Mouse (Mus musculus) liver, embryonic 13.5 days (tissue): Measurements from ENCODE around the gene Myo10. TPM values are rescaled to one million over a fixed set of nuclear protein-coding genes. Genes with fewer than 3 reads are reported as not detected.
"Not testable (repeated sequence)": the region's sequence is repeated elsewhere in the genome, so short reads cannot be mapped to it uniquely, and the experiment has no call there.

Experiments
- ATAC-seq: fragments of 200-750 bp; cut with Nextera tagmentation; 2 replicates; pipeline ENCODE4 v1.8.0; 2017; ENCODE audit warnings: low read depth, mild to moderate bottlenecking, moderate number of reproducible peaks, moderate library complexity
- DNase-seq: peaks from one replicate; pipeline ENCODE4 v3.0.0; 2022
- H3K27ac ChIP-seq: fragments of 300-500 bp; sonication (generic); 2 replicates; pipeline ENCODE4 v1.5.1; 2015; ENCODE audit warnings: moderate library complexity, mild to moderate bottlenecking, inconsistent platforms
- H3K27me3 ChIP-seq: fragments of 300-500 bp; sonication (generic); 2 replicates; pipeline ENCODE4 v1.6.1; 2015; ENCODE audit warnings: mild to moderate bottlenecking, inconsistent platforms
- H3K36me3 ChIP-seq: fragments of 300-500 bp; sonication (generic); 2 replicates; pipeline ENCODE4 v1.6.1; 2015; ENCODE audit warnings: mild to moderate bottlenecking, inconsistent platforms
- H3K4me1 ChIP-seq: fragments of 300-500 bp; sonication (generic); replicated peaks from 2 replicates; pipeline ENCODE4 v1.6.1; 2015; ENCODE audit warnings: inconsistent platforms
- H3K4me2 ChIP-seq: fragments of 300-500 bp; sonication (generic); 2 replicates; pipeline ENCODE4 v1.6.1; 2015; ENCODE audit warnings: inconsistent platforms, mild to moderate bottlenecking, moderate library complexity
- H3K4me3 ChIP-seq: fragments of 300-500 bp; sonication (generic); replicated peaks from 2 replicates; pipeline ENCODE4 v1.5.1; 2015; ENCODE audit warnings: mild to moderate bottlenecking, inconsistent platforms
- H3K9ac ChIP-seq: fragments of 300-500 bp; sonication (generic); 2 replicates; pipeline ENCODE4 v1.6.1; 2015; ENCODE audit warnings: mild to moderate bottlenecking, inconsistent platforms
- H3K9me3 ChIP-seq: fragments of 300-500 bp; sonication (generic); replicated peaks from 2 replicates; pipeline ENCODE4 v1.6.1; 2016; ENCODE audit warnings: inconsistent platforms
- WGBS: fragments of 180-500 bp; shearing (Covaris S2); methylation state at CpG from one replicate; pipeline ENCODE4 v1.1.7; 2015; ENCODE audit not compliant: insufficient replicate concordance; 5-methylcytosine and 5-hydroxymethylcytosine counted together
- polyA plus RNA-seq: library from polyadenylated mRNA; unstranded; fragments of >200 nt; fragmentation: Nextera tagmentation; extraction: Ambion mirVana; gene quantifications from 2 replicates; pipeline ENCODE4 v1.2.1, GENCODE M21; 2015

Gene Myo10
- polyA plus RNA-seq, 1 experiment from 2014 or later, result 3.8 TPM

- Histone ChIP-seq H3K27me3 (no peaks in the 10 kb centered on the region), H3K36me3 (peaks cover 2% of the 10 kb centered on the region; the same call in 1 of the 2 replicates), H3K9me3 (no peaks in the 10 kb centered on the region), H3K9ac (no peak overlapping the region), H3K27ac (peak overlapping the region; percentile 41), H3K4me2 (no peak overlapping the region), H3K4me3 (no peak overlapping the region), H3K4me1 (peaks cover 11% of the 10 kb centered on the region)
- DNase-seq, result no peak
- peak; percentile 21 for ATAC-seq
- WGBS, result 62% methylated on average over 10 of the region's 10 CpGs
Measured at GRCm38 (mm10) chr15:25715218-25715995, 93.1 kb downstream of the Myo10 start.

DNA sequence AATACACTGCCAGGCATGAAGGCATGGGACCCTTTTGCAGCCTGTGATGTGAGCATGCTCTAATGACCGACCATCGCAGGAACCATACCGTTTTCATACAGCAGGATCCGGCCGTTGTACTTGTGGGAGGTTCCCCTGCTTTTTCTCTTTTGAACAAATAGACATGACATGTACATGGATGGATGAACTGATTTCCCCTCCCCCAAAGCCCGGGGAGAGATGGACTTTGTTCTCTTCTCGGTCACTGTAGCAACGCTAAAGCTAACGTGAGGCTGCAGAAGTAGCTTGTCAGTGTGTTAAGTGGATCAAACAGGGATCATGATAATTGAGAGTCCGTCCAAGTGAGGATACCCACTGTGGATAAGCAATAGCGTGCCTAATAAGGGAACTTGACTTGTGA is 93.7 kb downstream of the Myo10 start:
- Histone ChIP-seq H3K4me1 (peaks cover 11% of the 10 kb centered on the region), H3K27me3 (no peaks in the 10 kb centered on the region), H3K9me3 (no peaks in the 10 kb centered on the region), H3K4me3 (no peak overlapping the region), H3K36me3 (peaks cover 2% of the 10 kb centered on the region; the same call in 1 of the 2 replicates), H3K4me2 (no peak overlapping the region), H3K27ac (peak overlapping the region; percentile 41), H3K9ac (no peak overlapping the region)
- ATAC-seq, result no peak; the same call in 1 of the 2 replicates
- no peak for DNase-seq
- 70% methylated on average over 11 of the region's 11 CpGs for WGBS

GRCm38 (mm10) chr15:25717006-25717405 is 94.7 kb downstream of the Myo10 start:
- no peak overlapping the region for H3K9ac ChIP-seq
- 28% methylated on average over 3 of the region's 3 CpGs for WGBS
- no peaks in the 10 kb centered on the region for H3K9me3 ChIP-seq
- no peak overlapping the region for H3K4me2 ChIP-seq
- peak; percentile 32 for DNase-seq
- H3K4me1 ChIP-seq, result peaks cover 11% of the 10 kb centered on the region
- peaks cover 2% of the 10 kb centered on the region; the same call in 1 of the 2 replicates for H3K36me3 ChIP-seq
- ATAC-seq, result no peak
- H3K4me3 ChIP-seq, result no peak overlapping the region
- no peak overlapping the region for H3K27ac ChIP-seq
- no peaks in the 10 kb centered on the region for H3K27me3 ChIP-seq

GRCm38 (mm10) chr15:25718104-25718503 is 95.8 kb downstream of the Myo10 start:
- not testable (repeated sequence) for ATAC-seq, H3K4me3 ChIP-seq

GRCm38 (mm10) chr15:25719270-25719669 is 96.9 kb downstream of the Myo10 start:
- H3K4me1 ChIP-seq, result peaks cover 8% of the 10 kb centered on the region
- no peak overlapping the region for H3K9ac ChIP-seq
- H3K9me3 ChIP-seq, result no peaks in the 10 kb centered on the region
- H3K27me3 ChIP-seq, result no peaks in the 10 kb centered on the region
- 70% methylated on average over 8 of the region's 8 CpGs for WGBS
- ATAC-seq (no peak), DNase-seq (no peak)
- no peak overlapping the region for H3K27ac ChIP-seq
- H3K4me3 ChIP-seq, result no peak overlapping the region
- no peak overlapping the region for H3K4me2 ChIP-seq
- 0 out of 2 replicates have a peak, but pooled peaks cover 5% of the 10 kb centered on the region for H3K36me3 ChIP-seq

More at GRCm38 (mm10) chr15:25718104-25718503, 95.8 kb downstream of the Myo10 start:
- WGBS, result 69% methylated on average over 3 of the region's 4 CpGs
- not testable (repeated sequence) for H3K27me3 ChIP-seq, H3K36me3 ChIP-seq, DNase-seq, H3K9ac ChIP-seq, H3K9me3 ChIP-seq, H3K4me1 ChIP-seq, H3K4me2 ChIP-seq, H3K27ac ChIP-seq

GRCm38 (mm10) chr15:25720263-25720662 is 97.9 kb downstream of the Myo10 start:
- no peak overlapping the region for H3K4me2 ChIP-seq
- H3K36me3 ChIP-seq, result peaks cover 11% of the 10 kb centered on the region; the same call in 1 of the 2 replicates
- no peak overlapping the region for H3K27ac ChIP-seq
- H3K4me1 ChIP-seq, result peaks cover 7% of the 10 kb centered on the region
- ATAC-seq, result no peak
- no peak for DNase-seq
- no peaks in the 10 kb centered on the region for H3K27me3 ChIP-seq
- H3K9me3 ChIP-seq, result no peaks in the 10 kb centered on the region
- no peak overlapping the region for H3K4me3 ChIP-seq
- H3K9ac ChIP-seq, result no peak overlapping the region
- 69% methylated on average over 6 of the region's 6 CpGs for WGBS

GRCm38 (mm10) chr15:25723281-25724113 is 101.2 kb downstream of the Myo10 start:
- Histone ChIP-seq H3K36me3 (peaks cover 18% of the 10 kb centered on the region; the same call in 1 of the 2 replicates), H3K4me1 (no peaks in the 10 kb centered on the region), H3K9ac (no peak overlapping the region), H3K9me3 (no peaks in the 10 kb centered on the region), H3K4me2 (no peak overlapping the region), H3K4me3 (no peak overlapping the region), H3K27me3 (no peaks in the 10 kb centered on the region), H3K27ac (no peak overlapping the region)
- 68% methylated on average over 12 of the region's 12 CpGs for WGBS
- ATAC-seq, result no peak
- no peak for DNase-seq

GRCm38 (mm10) chr15:25724549-25724948 is 102.2 kb downstream of the Myo10 start:
- H3K27me3 ChIP-seq, result no peaks in the 10 kb centered on the region
- no peak overlapping the region for H3K27ac ChIP-seq
- DNase-seq, result no peak
- no peaks in the 10 kb centered on the region for H3K4me1 ChIP-seq
- no peaks in the 10 kb centered on the region for H3K9me3 ChIP-seq
- whole genome bisulfite sequencing, result 82% methylated on average over 6 of the region's 6 CpGs
- no peak for ATAC-seq
- peaks cover 18% of the 10 kb centered on the region; the same call in 1 of the 2 replicates for H3K36me3 ChIP-seq
- H3K9ac ChIP-seq, result no peak overlapping the region
- H3K4me3 ChIP-seq, result no peak overlapping the region
- H3K4me2 ChIP-seq, result no peak overlapping the region

GRCm38 (mm10) chr15:25726814-25727213 is 104.5 kb downstream of the Myo10 start:
- no peaks in the 10 kb centered on the region for H3K4me1 ChIP-seq
- peaks cover 16% of the 10 kb centered on the region; the same call in 1 of the 2 replicates for H3K36me3 ChIP-seq
- no peak overlapping the region for H3K9ac ChIP-seq
- no peaks in the 10 kb centered on the region for H3K27me3 ChIP-seq
- no peak overlapping the region for H3K4me2 ChIP-seq
- no peak overlapping the region for H3K27ac ChIP-seq
- DNase-seq, result no peak
- WGBS, result 63% methylated on average over 5 of the region's 5 CpGs
- no peak overlapping the region for H3K4me3 ChIP-seq
- H3K9me3 ChIP-seq, result no peaks in the 10 kb centered on the region
- ATAC-seq, result no peak

DNA sequence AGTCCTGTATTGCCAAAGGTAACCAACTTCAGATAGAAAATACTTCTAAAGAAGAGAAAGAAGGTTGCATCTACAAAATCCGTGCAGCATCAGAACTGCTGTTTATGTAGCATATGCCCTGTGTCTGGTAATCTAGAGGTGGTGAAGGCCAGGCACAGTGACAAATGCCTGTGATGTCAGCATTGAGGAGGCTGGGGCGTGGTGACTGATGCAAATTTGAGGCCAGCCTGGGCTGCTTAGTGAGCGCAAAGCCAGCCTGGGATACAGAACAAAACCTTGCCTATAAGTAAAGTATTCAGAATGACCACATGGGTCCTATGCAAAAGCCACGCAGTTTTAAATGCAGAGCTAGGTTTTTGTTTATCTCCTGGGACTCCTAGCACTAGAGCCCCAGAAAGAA is 106.2 kb downstream of the Myo10 start:
- Histone ChIP-seq H3K27ac (no peak overlapping the region), H3K36me3 (peaks cover 16% of the 10 kb centered on the region; the same call in 1 of the 2 replicates), H3K9me3 (no peaks in the 10 kb centered on the region), H3K4me1 (no peaks in the 10 kb centered on the region), H3K9ac (no peak overlapping the region), H3K4me3 (no peak overlapping the region), H3K4me2 (no peak overlapping the region), H3K27me3 (no peaks in the 10 kb centered on the region)
- no peak for DNase-seq
- no peak for ATAC-seq
- 58% methylated on average over 4 of the region's 4 CpGs for WGBS

DNA sequence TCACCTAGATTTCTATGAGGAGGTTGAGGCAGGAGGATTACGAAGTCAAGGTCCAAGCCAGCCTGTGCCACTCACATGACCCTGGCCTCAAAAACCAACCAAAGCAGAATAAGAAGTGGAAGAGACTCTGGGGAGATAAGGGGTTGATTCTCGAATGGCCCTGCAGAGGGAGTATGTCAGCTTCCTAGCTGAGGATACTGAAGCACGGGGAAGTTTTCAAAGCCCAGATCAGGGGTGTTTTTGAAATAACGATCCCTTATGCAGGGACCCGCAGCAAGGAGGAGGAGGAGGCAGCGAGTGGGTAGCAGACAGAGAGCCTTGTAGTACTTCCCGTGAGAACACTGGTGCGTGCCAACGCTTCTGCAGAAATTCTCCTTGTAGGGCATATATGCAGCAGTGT is 108.7 kb downstream of the Myo10 start:
- H3K9ac ChIP-seq, result no peak overlapping the region
- H3K4me1 ChIP-seq, result no peaks in the 10 kb centered on the region
- DNase-seq (no peak), ATAC-seq (no peak)
- no peak overlapping the region for H3K4me3 ChIP-seq
- 61% methylated on average over 9 of the region's 9 CpGs for WGBS
- H3K9me3 ChIP-seq, result no peaks in the 10 kb centered on the region
- no peak overlapping the region for H3K27ac ChIP-seq
- peaks cover 18% of the 10 kb centered on the region; the same call in 1 of the 2 replicates for H3K36me3 ChIP-seq
- no peaks in the 10 kb centered on the region for H3K27me3 ChIP-seq
- H3K4me2 ChIP-seq, result no peak overlapping the region
